17 mouse cellular contexts compared by ENCODE assay signal in genomic region chr7:56017761-56018160, GRCm38 (mm10). TPM values are rescaled to one million over a fixed set of nuclear protein-coding genes. Genes with fewer than 3 reads are reported as not detected.
DNase-seq lines count a peak whose midpoint lies in the region; ATAC-seq and TF ChIP-seq lines count a peak whose summit lies in the region.
"Had no signal": no experiment of that assay in that cellular context is flagged by ENCODE, and none has a peak within 500 bp of the region (broad histone marks: within the 10 kb centered on the region; RNA-seq: fewer than 3 reads in every experiment).

No protein-coding gene starts in this region.

- WGBS in lung, embryonic 14.5 days = 46% methylated on average over 3 of the region's 3 CpGs
- WGBS in hindbrain, embryonic 16.5 days = 89% methylated on average over 3 of the region's 3 CpGs
- 84% methylated on average over 3 of the region's 3 CpGs for whole genome bisulfite sequencing in midbrain, embryonic 15.5 days
- 66% methylated on average over 3 of the region's 3 CpGs for WGBS in intestine, postnatal 0 days

- no peak for ATAC-seq in erythroblast, adult 5-6 weeks (replicated peaks; ENCODE audit: low FRiP score, poor library complexity, severe bottlenecking)
- ATAC-seq in lung, embryonic 14.5 days (ENCODE audit: insufficient read depth) = no peak
- no peak for ATAC-seq in hindbrain, embryonic 16.5 days
- no peak for ATAC-seq in midbrain, embryonic 15.5 days (replicated peaks)
- ATAC-seq in intestine, postnatal 0 days = no peak

- H3K4me3 ChIP-seq in erythroblast, embryonic 14.5 days (replicated peaks) = peak overlapping the region; percentile 90
- H3K4me3 ChIP-seq in lung, embryonic 14.5 days (ENCODE audit: low read depth, low read length) = no peak overlapping the region
- no peak overlapping the region for H3K4me3 ChIP-seq in hindbrain, embryonic 16.5 days (ENCODE audit: low read length)
- peak overlapping the region; percentile 78; the same call in 1 of the 2 replicates for H3K4me3 ChIP-seq in midbrain, embryonic 15.5 days
- H3K4me3 ChIP-seq in intestine, postnatal 0 days (ENCODE audit: low read depth, low read length) = no peak overlapping the region

- H3K9me3 ChIP-seq in erythroblast, embryonic 14.5 days (ENCODE audit: control insufficient read depth, low read length) = 0 out of 2 replicates have a peak, but pooled peaks cover 3% of the 10 kb centered on the region
- H3K9me3 ChIP-seq in lung, embryonic 14.5 days (ENCODE audit: low read depth, low read length) = no peaks in the 10 kb centered on the region
- no peaks in the 10 kb centered on the region; the same call in 1 of the 2 replicates for H3K9me3 ChIP-seq in hindbrain, embryonic 16.5 days (ENCODE audit: control insufficient read depth, low read length)
- H3K9me3 ChIP-seq in midbrain, embryonic 15.5 days = no peaks in the 10 kb centered on the region
- no peaks in the 10 kb centered on the region for H3K9me3 ChIP-seq in intestine, postnatal 0 days (ENCODE audit: control insufficient read depth)
- H3K9me3 ChIP-seq: embryonic facial prominence, embryonic 12.5 days; forebrain, embryonic 12.5 days; limb, embryonic 15.5 days had no signal

- peaks cover 77% of the 10 kb centered on the region for H3K4me1 ChIP-seq in erythroblast, embryonic 14.5 days (ENCODE audit: control insufficient read depth)
- H3K4me1 ChIP-seq in lung, embryonic 14.5 days (ENCODE audit: insufficient read depth) = no peaks in the 10 kb centered on the region
- peaks cover 3% of the 10 kb centered on the region for H3K4me1 ChIP-seq in hindbrain, embryonic 16.5 days (ENCODE audit: control insufficient read depth, insufficient read depth, low read depth, low read length)
- H3K4me1 ChIP-seq in midbrain, embryonic 15.5 days = peaks cover 7% of the 10 kb centered on the region
- H3K4me1 ChIP-seq in intestine, postnatal 0 days (replicated peaks; ENCODE audit: control insufficient read depth, insufficient read depth, low read length) = no peaks in the 10 kb centered on the region

- H3K27ac ChIP-seq in lung, embryonic 14.5 days (ENCODE audit: low read depth) = no peak overlapping the region
- no peak overlapping the region for H3K27ac ChIP-seq in hindbrain, embryonic 16.5 days (ENCODE audit: low read depth, low read length)
- no peak overlapping the region for H3K27ac ChIP-seq in midbrain, embryonic 15.5 days
- no peak overlapping the region for H3K27ac ChIP-seq in intestine, postnatal 0 days (ENCODE audit: low read depth, low read length)
- H3K27ac ChIP-seq: embryonic facial prominence, embryonic 12.5 days; forebrain, embryonic 12.5 days; kidney, postnatal 0 days; limb, embryonic 15.5 days had no signal

- peaks cover 38% of the 10 kb centered on the region for H3K36me3 ChIP-seq in erythroblast, embryonic 14.5 days (ENCODE audit: control insufficient read depth)
- no peaks in the 10 kb centered on the region for H3K36me3 ChIP-seq in lung, embryonic 14.5 days (ENCODE audit: insufficient read depth)
- peaks cover 3% of the 10 kb centered on the region for H3K36me3 ChIP-seq in hindbrain, embryonic 16.5 days (ENCODE audit: control insufficient read depth, insufficient read depth, low read length)
- no peaks in the 10 kb centered on the region; the same call in 1 of the 2 replicates for H3K36me3 ChIP-seq in midbrain, embryonic 15.5 days (replicated peaks)
- H3K36me3 ChIP-seq in intestine, postnatal 0 days (ENCODE audit: control insufficient read depth, insufficient read depth) = no peaks in the 10 kb centered on the region
- H3K36me3 ChIP-seq: embryonic facial prominence, embryonic 12.5 days; forebrain, embryonic 12.5 days; limb, embryonic 15.5 days had no signal

- no peak for TF ChIP-seq CTCF in lung, embryonic 14.5 days (IDR thresholded peaks at IDR 0.05; ENCODE audit: low read depth)
- no peak for TF ChIP-seq CTCF in intestine, postnatal 0 days (IDR thresholded peaks at IDR 0.05; ENCODE audit: low read depth)

- H3K4me2 ChIP-seq in lung, embryonic 14.5 days = peak overlapping the region; percentile 78; the same call in 1 of the 2 replicates
- peak overlapping the region; percentile 58 for H3K4me2 ChIP-seq in hindbrain, embryonic 16.5 days (ENCODE audit: low read length)
- H3K4me2 ChIP-seq in midbrain, embryonic 15.5 days = peak overlapping the region; percentile 58
- H3K4me2 ChIP-seq in intestine, postnatal 0 days (replicated peaks; ENCODE audit: low read depth) = no peak overlapping the region

- H3K27me3 ChIP-seq in erythroblast, embryonic 14.5 days (ENCODE audit: control insufficient read depth) = no peaks in the 10 kb centered on the region
- H3K27me3 ChIP-seq in lung, embryonic 14.5 days (ENCODE audit: insufficient read depth, low read length) = no peaks in the 10 kb centered on the region
- no peaks in the 10 kb centered on the region for H3K27me3 ChIP-seq in hindbrain, embryonic 16.5 days (replicated peaks; ENCODE audit: control insufficient read depth, insufficient read depth, low read length)
- H3K27me3 ChIP-seq in midbrain, embryonic 15.5 days (replicated peaks) = no peaks in the 10 kb centered on the region
- no peaks in the 10 kb centered on the region for H3K27me3 ChIP-seq in intestine, postnatal 0 days (replicated peaks; ENCODE audit: control insufficient read depth, insufficient read depth, low read length)
- H3K27me3 ChIP-seq: embryonic facial prominence, embryonic 12.5 days; forebrain, embryonic 12.5 days; limb, embryonic 15.5 days had no signal

- no peak for DNase-seq in lung, embryonic 14.5 days
- no peak for DNase-seq in lung, postnatal 4 days
- no peak for DNase-seq in adrenal gland, adult 18-20 months (ENCODE audit: low spot score in 2 of 2)
- DNase-seq: adrenal gland, postnatal 25 days; cerebellum, postnatal 25 days; gastrocnemius, postnatal 25 days; layer of hippocampus, adult 9-11 months; thymus, postnatal 4 days had no signal

- H3K9ac ChIP-seq in lung, embryonic 14.5 days = no peak overlapping the region
- no peak overlapping the region for H3K9ac ChIP-seq in hindbrain, embryonic 16.5 days (ENCODE audit: low read depth, low read length)
- H3K9ac ChIP-seq in midbrain, embryonic 15.5 days = no peak overlapping the region
- no peak overlapping the region for H3K9ac ChIP-seq in intestine, postnatal 0 days (ENCODE audit: low read depth, low read length)
- H3K9ac ChIP-seq: embryonic facial prominence, embryonic 12.5 days; forebrain, embryonic 12.5 days; limb, embryonic 15.5 days had no signal

RNA-seq across cellular contexts. Expression of gene Nipa1, which starts 2.0 kb away (rescaled TPM):
- polyA plus RNA-seq in erythroblast, embryonic 14.5 days (2012) = 0.98 and 1.2 TPM in 2 replicates
- 10.9 and 13.3 TPM in 2 replicates for total RNA-seq in erythroblast, adult 5-6 weeks (2015; ENCODE audit: low replicate concordance)
- 21.0 and 26.6 TPM in 2 replicates for total RNA-seq in erythroblast, adult 5-6 weeks (2017; ENCODE audit: low replicate concordance)
- 5.1 and 6.7 TPM in 2 replicates for polyA plus RNA-seq in lung, embryonic 14.5 days (2014; fragmentation: Nextera tagmentation; extraction: Ambion mirVana)
- 28.7 and 29.9 TPM in 2 replicates for polyA plus RNA-seq in hindbrain, embryonic 16.5 days (2015; fragmentation: Nextera tagmentation; extraction: Ambion mirVana)
- 29.2 and 30.2 TPM in 2 replicates for polyA plus RNA-seq in midbrain, embryonic 15.5 days (2015; fragmentation: Nextera tagmentation; extraction: Ambion mirVana)
- polyA plus RNA-seq in intestine, postnatal 0 days (2015; fragmentation: Nextera tagmentation; extraction: Ambion mirVana) = 3.7 and 4.0 TPM in 2 replicates
- total RNA-seq in adrenal gland, adult 18-20 months (2021) = 1 to 10 TPM; 7.1 to 7.2 TPM

RNA-seq across cellular contexts. Expression of gene Herc2, which starts 32.2 kb away (rescaled TPM):
- 0.51 and 0.77 TPM in 2 replicates for polyA plus RNA-seq in erythroblast, embryonic 14.5 days (2012)
- total RNA-seq in erythroblast, adult 5-6 weeks (2015; ENCODE audit: low replicate concordance) = 37.7 and 81.3 TPM in 2 replicates
- 75.0 and 151 TPM in 2 replicates for total RNA-seq in erythroblast, adult 5-6 weeks (2017; ENCODE audit: low replicate concordance)
- polyA plus RNA-seq in lung, embryonic 14.5 days (2014; fragmentation: Nextera tagmentation; extraction: Ambion mirVana) = 27.0 and 29.5 TPM in 2 replicates
- polyA plus RNA-seq in hindbrain, embryonic 16.5 days (2015; fragmentation: Nextera tagmentation; extraction: Ambion mirVana) = 46.1 and 50.0 TPM in 2 replicates
- 53.2 and 56.3 TPM in 2 replicates for polyA plus RNA-seq in midbrain, embryonic 15.5 days (2015; fragmentation: Nextera tagmentation; extraction: Ambion mirVana)
- 12.3 and 14.5 TPM in 2 replicates for polyA plus RNA-seq in intestine, postnatal 0 days (2015; fragmentation: Nextera tagmentation; extraction: Ambion mirVana)
- total RNA-seq in adrenal gland, adult 18-20 months (2021) = 10 to 100 TPM; 50.4 to 52.5 TPM

RNA-seq across cellular contexts. Expression of gene Nipa2, which starts 55.5 kb away (rescaled TPM):
- 0.71 and 0.87 TPM in 2 replicates for polyA plus RNA-seq in erythroblast, embryonic 14.5 days (2012)
- total RNA-seq in erythroblast, adult 5-6 weeks (2015; ENCODE audit: low replicate concordance) = 27.9 and 35.1 TPM in 2 replicates
- 22.0 and 30.4 TPM in 2 replicates for total RNA-seq in erythroblast, adult 5-6 weeks (2017; ENCODE audit: low replicate concordance)
- 55.8 and 57.8 TPM in 2 replicates for polyA plus RNA-seq in lung, embryonic 14.5 days (2014; fragmentation: Nextera tagmentation; extraction: Ambion mirVana)
- 31.4 and 33.9 TPM in 2 replicates for polyA plus RNA-seq in hindbrain, embryonic 16.5 days (2015; fragmentation: Nextera tagmentation; extraction: Ambion mirVana)
- 31.1 and 31.4 TPM in 2 replicates for polyA plus RNA-seq in midbrain, embryonic 15.5 days (2015; fragmentation: Nextera tagmentation; extraction: Ambion mirVana)
- 124 and 142 TPM in 2 replicates for polyA plus RNA-seq in intestine, postnatal 0 days (2015; fragmentation: Nextera tagmentation; extraction: Ambion mirVana)
- 10 to 100 TPM; 46.9 to 53.2 TPM for total RNA-seq in adrenal gland, adult 18-20 months (2021)

Comparison
In these comparisons a context has a peak if more than half of its experiments do, and no peak if none do; other contexts are left out.
1. H3K4me3 ChIP-seq: peak in erythroblast, embryonic 14.5 days (single experiment) and midbrain, embryonic 15.5 days (single experiment); none in lung, embryonic 14.5 days (single experiment), hindbrain, embryonic 16.5 days (single experiment) and intestine, postnatal 0 days (single experiment).
2. RNA of gene Nipa2, which starts 55.5 kb away (polyA plus RNA-seq): 124 to 142 TPM in intestine, postnatal 0 days, 55.8 to 57.8 TPM in lung, embryonic 14.5 days, 31.4 to 33.9 TPM in hindbrain, embryonic 16.5 days and 31.1 to 31.4 TPM in midbrain, embryonic 15.5 days; 0.71 to 0.87 TPM in erythroblast, embryonic 14.5 days; every median in the first group is over 10 times any median in the second.